Mouse (Mus musculus) WW6 (cell line): ENCODE results near the gene Mycs.

Experiments used
- DNase-seq: peaks from one replicate; pipeline ENCODE4 v3.0.0-alpha.2; 2013; ENCODE audit warnings: low read depth, low spot score

The Mycs gene

GRCm38 (mm10) chrX:5469165-5469564 is at the start of gene Mycs:
Gene Mycs (minus strand): TSS chrX:5469265.
- DNase-seq = no peak

- no peak for DNase-seq
Observed at GRCm38 (mm10) chrX:5468022-5468421, 1.0 kb downstream of the Mycs start.
